Comparison of ENCODE assay signal across 10 mouse cellular contexts in the genomic region with DNA sequence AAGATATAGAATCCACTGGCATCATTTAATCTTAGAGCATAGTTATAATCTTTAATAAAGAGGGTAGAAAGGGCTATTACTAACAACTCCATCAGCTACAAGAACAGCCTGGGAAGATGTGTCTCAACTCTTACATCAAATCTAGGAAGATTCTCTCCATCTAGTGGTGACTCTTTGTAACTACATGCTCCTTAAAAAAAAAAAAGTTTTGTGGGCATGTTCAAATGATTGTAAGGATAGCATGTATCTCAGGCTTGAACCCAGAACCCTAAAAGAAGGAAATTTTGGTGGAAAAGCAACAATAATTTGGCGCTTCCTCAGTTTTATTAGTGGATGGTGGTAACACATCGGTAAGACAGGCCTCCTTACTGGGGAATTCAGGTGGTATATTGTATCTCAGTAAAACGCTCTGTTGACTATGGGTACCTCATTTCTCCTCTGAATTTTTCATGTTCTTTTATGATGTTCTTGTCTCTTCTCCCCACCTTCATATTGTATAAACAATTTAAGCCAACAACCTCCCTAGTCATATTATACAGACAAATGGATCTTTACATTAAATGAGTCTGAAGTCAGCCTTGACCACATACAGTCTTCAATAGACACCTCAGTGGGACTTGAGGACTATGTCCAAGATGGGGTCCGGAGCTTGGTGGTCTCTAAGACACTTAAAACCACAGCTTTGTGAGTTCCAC. TPM values are rescaled to one million over a fixed set of nuclear protein-coding genes. Genes with fewer than 3 reads are reported as not detected.
DNase-seq lines count a peak whose midpoint lies in the region; ATAC-seq and TF ChIP-seq lines count a peak whose summit lies in the region.
"Had no signal": no experiment of that assay in that cellular context is flagged by ENCODE, and none has a peak within 500 bp of the region (broad histone marks: within the 10 kb centered on the region; RNA-seq: fewer than 3 reads in every experiment).

No protein-coding gene starts in this region.

- DNase-seq in limb, embryonic 14.5 days (ENCODE audit: low spot score), result peak; percentile 61
- DNase-seq in limb, embryonic 10.5 days (ENCODE audit: low spot score), result no peak
- DNase-seq in thymus, postnatal 4 days, result no peak
- DNase-seq in yolk sac, embryonic 10.5 days (ENCODE audit: low spot score), result no peak
- DNase-seq: kidney, adult 18-20 months; lung, postnatal 14 days had no signal

- no peak for TF ChIP-seq POLR2A in limb, embryonic 14.5 days (IDR thresholded peaks at IDR 0.05; ENCODE audit: borderline replicate concordance, extremely low read depth, insufficient read depth, insufficient read length)

- H3K4me1 ChIP-seq in limb, embryonic 14.5 days (ENCODE audit: control insufficient read depth, insufficient read depth, low read length), result no peaks in the 10 kb centered on the region
- no peaks in the 10 kb centered on the region for H3K4me1 ChIP-seq in limb, embryonic 10.5 days
- no peaks in the 10 kb centered on the region for H3K4me1 ChIP-seq in E14TG2a.4 (replicated peaks; ENCODE audit: low read depth, low read length)
- H3K4me1 ChIP-seq: embryonic facial prominence, embryonic 13.5 days had no signal

- no peak overlapping the region for H3K4me2 ChIP-seq in limb, embryonic 14.5 days (replicated peaks; ENCODE audit: low read depth, low read length, severe bottlenecking)
- H3K4me2 ChIP-seq: embryonic facial prominence, embryonic 13.5 days had no signal

- ATAC-seq in limb, embryonic 14.5 days (ENCODE audit: low FRiP score, low read depth), result no peak
- peak; percentile 59 for ATAC-seq in activated CD4-positive, CD25-positive, alpha-beta regulatory T cell, adult 4 months
- peak; percentile 68 for ATAC-seq in megakaryocyte, adult 5-6 weeks (ENCODE audit: poor library complexity, severe bottlenecking)

- no peaks in the 10 kb centered on the region for H3K27me3 ChIP-seq in limb, embryonic 14.5 days (ENCODE audit: control insufficient read depth, insufficient read depth, low read length)
- no peaks in the 10 kb centered on the region for H3K27me3 ChIP-seq in limb, embryonic 10.5 days (ENCODE audit: low read depth, poor library complexity, severe bottlenecking)
- peaks cover 7% of the 10 kb centered on the region; the same call in 1 of the 2 replicates for H3K27me3 ChIP-seq in E14TG2a.4 (ENCODE audit: insufficient read depth, low read length)
- H3K27me3 ChIP-seq: embryonic facial prominence, embryonic 13.5 days had no signal

- no peak overlapping the region for H3K9ac ChIP-seq in limb, embryonic 14.5 days (ENCODE audit: low read depth, low read length, severe bottlenecking)
- H3K9ac ChIP-seq: embryonic facial prominence, embryonic 13.5 days had no signal

- H3K9me3 ChIP-seq in limb, embryonic 14.5 days (ENCODE audit: control insufficient read depth, low read length), result no peaks in the 10 kb centered on the region
- no peaks in the 10 kb centered on the region for H3K9me3 ChIP-seq in limb, embryonic 10.5 days (replicated peaks)
- H3K9me3 ChIP-seq in E14TG2a.4 (ENCODE audit: low read length), result no peaks in the 10 kb centered on the region
- H3K9me3 ChIP-seq: embryonic facial prominence, embryonic 13.5 days had no signal

- 46% methylated on average over 4 of the region's 4 CpGs for WGBS in limb, embryonic 14.5 days
- 41% methylated on average over 4 of the region's 4 CpGs for WGBS in limb, embryonic 10.5 days

- TF ChIP-seq CTCF in E14TG2a.4 (conservative IDR thresholded peaks at IDR 0.05; ENCODE audit: low read length), result peak; percentile 90

- H3K27ac ChIP-seq in limb, embryonic 14.5 days (replicated peaks; ENCODE audit: low read depth, low read length), result no peak overlapping the region
- no peak overlapping the region for H3K27ac ChIP-seq in limb, embryonic 10.5 days
- H3K27ac ChIP-seq: embryonic facial prominence, embryonic 13.5 days had no signal

- no peak overlapping the region for H3K4me3 ChIP-seq in limb, embryonic 14.5 days (replicated peaks; ENCODE audit: low read length)
- H3K4me3 ChIP-seq in limb, embryonic 10.5 days, result no peak overlapping the region
- no peak overlapping the region for H3K4me3 ChIP-seq in E14TG2a.4 (replicated peaks; ENCODE audit: low read length)
- H3K4me3 ChIP-seq: embryonic facial prominence, embryonic 13.5 days had no signal

- H3K36me3 ChIP-seq in limb, embryonic 14.5 days (ENCODE audit: control insufficient read depth, insufficient read depth, low read length), result no peaks in the 10 kb centered on the region
- H3K36me3 ChIP-seq in limb, embryonic 10.5 days, result no peaks in the 10 kb centered on the region
- no peaks in the 10 kb centered on the region for H3K36me3 ChIP-seq in E14TG2a.4 (ENCODE audit: insufficient read depth, low read length)
- H3K36me3 ChIP-seq: embryonic facial prominence, embryonic 13.5 days had no signal

RNA-seq across cellular contexts. Expression of a gene that starts 40.4 kb away (rescaled TPM):
- 29.0 and 29.4 TPM in 2 replicates for polyA plus RNA-seq in limb, embryonic 14.5 days (2012; rRNA removed)
- 44.6 and 47.1 TPM in 2 replicates for polyA plus RNA-seq in limb, embryonic 14.5 days (2014; fragmentation: Nextera tagmentation; extraction: Ambion mirVana)
- polyA plus RNA-seq in limb, embryonic 10.5 days (2016; fragmentation: Nextera tagmentation; extraction: Ambion mirVana), result 82.3 and 82.7 TPM in 2 replicates
- 10 to 100 TPM; 30.1 to 33.9 TPM for polyA plus RNA-seq in activated CD4-positive, CD25-positive, alpha-beta regulatory T cell, adult 4 months (2017; shearing (Covaris generic))
- 21.2 and 24.5 TPM in 2 replicates for total RNA-seq in megakaryocyte, adult 5-6 weeks (2015)
- 20.1 and 22.5 TPM in 2 replicates for total RNA-seq in megakaryocyte, adult 5-6 weeks (2017)

RNA-seq across cellular contexts. Expression of a gene that starts 40.4 kb away (rescaled TPM):
- 634 and 931 TPM in 2 replicates for polyA plus RNA-seq in limb, embryonic 14.5 days (2012; rRNA removed)
- 299 and 323 TPM in 2 replicates for polyA plus RNA-seq in limb, embryonic 14.5 days (2014; fragmentation: Nextera tagmentation; extraction: Ambion mirVana)
- 321 and 333 TPM in 2 replicates for polyA plus RNA-seq in limb, embryonic 10.5 days (2016; fragmentation: Nextera tagmentation; extraction: Ambion mirVana)
- 100 to 1,000 TPM; 142 to 145 TPM for polyA plus RNA-seq in activated CD4-positive, CD25-positive, alpha-beta regulatory T cell, adult 4 months (2017; shearing (Covaris generic))
- 162 and 164 TPM in 2 replicates for total RNA-seq in megakaryocyte, adult 5-6 weeks (2015)
- 196 TPM in 2 replicates for total RNA-seq in megakaryocyte, adult 5-6 weeks (2017)
